Mouse (Mus musculus): ENCODE measurements around the gene Hils1. TPM values are rescaled to one million over a fixed set of nuclear protein-coding genes. Genes with fewer than 3 reads are reported as not detected.
"Not testable (repeated sequence)": the region's sequence is repeated elsewhere in the genome, so short reads cannot be mapped to it uniquely, and the experiment has no call there.

Hils1 gene
- polyA plus RNA-seq, 1 experiment from 2014 or later = not detected

DNA sequence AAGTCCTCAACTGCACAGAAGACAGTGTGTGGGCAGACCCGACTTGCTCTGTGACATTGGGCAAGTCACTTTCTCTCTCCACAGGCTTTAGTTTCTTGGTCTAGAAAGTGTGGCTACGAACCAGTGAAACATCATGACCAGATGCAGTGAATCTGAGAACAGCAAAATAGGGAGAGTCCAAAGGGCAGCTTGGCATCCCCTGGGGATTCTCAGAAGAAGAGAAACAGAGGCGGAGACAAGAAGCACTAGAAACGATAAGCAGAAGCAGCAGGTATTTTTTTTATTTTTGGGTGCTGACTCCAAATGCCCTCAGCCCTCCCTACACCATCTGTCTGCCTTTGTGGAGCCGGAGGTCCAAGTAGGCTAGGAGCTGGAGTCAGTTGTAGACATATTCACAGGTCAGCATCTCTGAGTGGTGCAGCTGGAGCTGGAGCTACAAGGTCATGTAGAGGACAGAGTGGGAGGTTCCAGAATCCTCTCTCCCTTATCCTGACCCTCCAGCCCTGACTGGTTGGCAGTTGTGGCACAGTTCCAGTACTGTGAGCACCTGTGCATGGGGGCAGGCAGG lies 4.8 kb upstream of the Hils1 start:
- H3K4me2 ChIP-seq (ENCODE audit: low read depth, low read length) = no peak overlapping the region
- H3K27ac ChIP-seq (ENCODE audit: low read length) = no peak overlapping the region
- H3K4me1 ChIP-seq (ENCODE audit: control insufficient read depth, low read depth, low read length) = no peaks in the 10 kb centered on the region
- H3K9ac ChIP-seq (ENCODE audit: low read depth, low read length) = no peak overlapping the region
- H3K4me3 ChIP-seq (ENCODE audit: low read depth, low read length) = no peak overlapping the region
- no peaks in the 10 kb centered on the region; the same call in 1 of the 2 replicates for H3K27me3 ChIP-seq (ENCODE audit: control insufficient read depth, insufficient read depth, low read depth, low read length)
- WGBS (ENCODE audit: insufficient replicate concordance) = 53% methylated on average over 5 of the region's 5 CpGs
- no peaks in the 10 kb centered on the region for H3K9me3 ChIP-seq (replicated peaks; ENCODE audit: control insufficient read depth, low read length)
- ATAC-seq (ENCODE audit: low read depth) = no peak
- no peaks in the 10 kb centered on the region for H3K36me3 ChIP-seq (ENCODE audit: control insufficient read depth, insufficient read depth)

DNA sequence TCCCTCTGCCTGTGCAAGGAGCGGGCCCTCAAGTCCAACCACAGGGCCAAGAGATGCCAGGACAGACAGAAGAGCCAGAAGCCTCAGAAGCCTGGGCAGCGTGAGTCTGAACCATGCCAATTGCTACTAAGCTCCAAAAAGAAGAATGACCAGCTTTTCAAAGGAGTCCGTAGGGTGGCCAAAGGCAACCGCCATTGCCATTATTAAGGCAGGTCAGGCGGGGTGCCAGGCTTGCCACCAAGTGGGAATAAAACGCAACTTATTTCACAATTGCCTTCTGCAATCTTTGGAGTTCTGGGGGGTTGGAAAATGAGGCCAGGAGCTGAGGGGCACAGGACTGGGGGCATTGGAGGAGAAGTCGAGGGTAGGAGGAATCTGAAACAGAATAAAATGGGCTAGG lies 794 bp downstream of the Hils1 start:
- WGBS (ENCODE audit: insufficient replicate concordance) = 63% methylated on average over 7 of the region's 7 CpGs
- Histone ChIP-seq H3K4me1 (ENCODE audit: control insufficient read depth, low read depth, low read length) (no peaks in the 10 kb centered on the region), H3K36me3 (ENCODE audit: control insufficient read depth, insufficient read depth) (no peaks in the 10 kb centered on the region), H3K4me2 (ENCODE audit: low read depth, low read length) (no peak overlapping the region), H3K9me3 (replicated peaks; ENCODE audit: control insufficient read depth, low read length) (no peaks in the 10 kb centered on the region), H3K4me3 (ENCODE audit: low read depth, low read length) (no peak overlapping the region), H3K27ac (ENCODE audit: low read length) (no peak overlapping the region), H3K9ac (ENCODE audit: low read depth, low read length) (no peak overlapping the region), H3K27me3 (ENCODE audit: control insufficient read depth, insufficient read depth, low read depth, low read length) (no peaks in the 10 kb centered on the region; the same call in 1 of the 2 replicates)
- ATAC-seq (ENCODE audit: low read depth) = no peak

DNA sequence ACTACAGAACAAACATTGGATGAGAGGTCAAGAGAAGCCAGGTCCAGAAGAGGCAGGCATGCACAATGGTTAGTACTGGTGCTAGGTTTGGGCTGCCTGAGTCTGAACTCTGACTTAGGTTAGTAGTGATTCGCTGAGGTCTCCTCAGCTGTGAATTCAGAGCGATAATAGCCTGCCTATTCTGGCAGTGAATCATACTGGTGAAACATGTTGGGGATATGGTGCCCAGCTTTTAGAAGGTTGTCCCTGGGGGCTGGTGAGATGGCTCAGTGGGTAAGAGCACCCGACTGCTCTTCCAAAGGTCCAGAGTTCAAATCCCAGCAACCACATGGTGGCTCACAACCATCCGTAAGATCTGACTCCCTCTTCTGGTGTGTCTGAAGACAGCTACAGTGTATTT lies 2.3 kb downstream of the Hils1 start:
- H3K9me3 ChIP-seq (replicated peaks; ENCODE audit: control insufficient read depth, low read length); H3K4me2 ChIP-seq (ENCODE audit: low read depth, low read length); ATAC-seq (ENCODE audit: low read depth); H3K9ac ChIP-seq (ENCODE audit: low read depth, low read length); H3K36me3 ChIP-seq (ENCODE audit: control insufficient read depth, insufficient read depth); H3K27me3 ChIP-seq (ENCODE audit: control insufficient read depth, insufficient read depth, low read depth, low read length); H3K4me1 ChIP-seq (ENCODE audit: control insufficient read depth, low read depth, low read length); H3K4me3 ChIP-seq (ENCODE audit: low read depth, low read length); H3K27ac ChIP-seq (ENCODE audit: low read length): not testable (repeated sequence)
- WGBS (ENCODE audit: insufficient replicate concordance) = 83% methylated on average over 4 of the region's 4 CpGs

DNA sequence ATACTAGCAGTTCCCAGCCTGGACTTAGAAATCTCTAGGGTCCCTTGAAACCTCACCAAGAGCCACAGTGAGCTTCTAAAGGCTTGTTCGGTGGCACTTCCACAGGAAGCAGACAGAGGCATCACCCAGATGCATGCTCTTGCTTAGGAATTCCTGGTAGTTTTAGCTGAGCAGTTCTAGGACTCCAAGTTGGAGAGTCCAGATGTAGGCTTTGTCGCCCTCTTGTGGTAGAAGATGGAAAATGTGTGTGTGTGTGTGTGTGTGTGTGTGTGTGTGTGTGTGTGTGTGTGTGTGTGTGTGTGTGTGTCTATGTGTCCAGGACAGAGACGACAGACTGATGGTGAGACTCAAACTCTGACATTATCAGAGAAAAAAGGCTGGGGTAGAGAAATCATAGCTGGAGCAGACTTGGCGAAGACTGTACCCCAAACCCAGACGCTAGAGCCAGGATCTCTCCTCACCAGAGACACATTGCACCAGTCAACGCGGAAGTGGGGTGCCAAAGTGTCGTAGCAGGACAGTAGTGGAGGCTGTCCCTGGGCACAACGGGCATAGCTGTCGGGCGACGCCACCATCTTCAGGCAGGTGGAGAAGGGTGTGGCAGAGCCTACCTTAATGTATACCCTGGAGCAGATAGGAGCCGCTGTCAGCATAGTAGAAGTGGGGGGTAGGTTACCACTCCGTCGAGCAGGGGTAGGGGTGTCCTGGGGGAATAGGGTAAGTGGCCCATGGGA lies 3.0 kb downstream of the Hils1 start:
- Histone ChIP-seq H3K27me3 (ENCODE audit: control insufficient read depth, insufficient read depth, low read depth, low read length) (no peaks in the 10 kb centered on the region; the same call in 1 of the 2 replicates), H3K4me3 (ENCODE audit: low read depth, low read length) (no peak overlapping the region), H3K4me1 (ENCODE audit: control insufficient read depth, low read depth, low read length) (no peaks in the 10 kb centered on the region), H3K27ac (ENCODE audit: low read length) (no peak overlapping the region), H3K9ac (ENCODE audit: low read depth, low read length) (no peak overlapping the region), H3K4me2 (ENCODE audit: low read depth, low read length) (no peak overlapping the region), H3K36me3 (ENCODE audit: control insufficient read depth, insufficient read depth) (no peaks in the 10 kb centered on the region), H3K9me3 (replicated peaks; ENCODE audit: control insufficient read depth, low read length) (no peaks in the 10 kb centered on the region)
- WGBS (ENCODE audit: insufficient replicate concordance) = 47% methylated on average over 15 of the region's 15 CpGs
- no peak for ATAC-seq (ENCODE audit: low read depth)

DNA sequence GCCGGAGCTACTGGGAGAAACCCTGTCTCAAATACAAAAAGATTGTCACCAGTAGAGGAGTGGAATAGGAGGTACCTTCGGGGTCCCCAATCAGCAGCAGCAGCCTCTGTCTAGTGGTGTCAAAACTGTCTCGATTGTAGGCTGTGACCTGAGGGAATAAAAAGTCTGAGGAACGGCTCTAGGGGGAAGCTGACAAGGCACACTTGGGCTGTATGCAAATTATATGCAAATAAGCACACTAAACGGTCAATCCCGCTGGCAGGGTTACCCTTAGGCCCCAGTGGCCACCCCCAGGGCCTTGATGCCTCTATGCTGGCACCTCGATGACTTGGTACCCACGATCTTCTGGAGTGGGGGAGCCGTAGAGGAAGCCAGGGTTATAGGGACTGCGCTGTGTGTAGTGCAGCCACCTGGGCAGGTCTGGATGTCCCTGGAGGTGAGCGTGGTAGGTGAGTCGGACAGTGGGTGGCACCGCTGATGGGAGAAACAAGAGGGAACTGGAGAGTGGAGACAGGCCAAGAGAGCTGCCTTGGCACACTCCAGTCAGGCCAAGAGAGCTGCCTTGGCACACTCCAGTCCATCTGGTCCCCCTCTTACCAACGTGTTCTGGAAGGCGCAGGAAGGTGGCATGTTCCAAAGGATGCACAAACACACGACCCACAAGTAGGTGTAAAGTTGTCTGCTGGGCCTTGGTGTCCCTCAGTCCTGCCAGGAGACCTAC lies 4.7 kb downstream of the Hils1 start:
- H3K27me3 ChIP-seq (ENCODE audit: control insufficient read depth, insufficient read depth, low read depth, low read length) = no peaks in the 10 kb centered on the region; the same call in 1 of the 2 replicates
- 49% methylated on average over 16 of the region's 16 CpGs for WGBS (ENCODE audit: insufficient replicate concordance)
- H3K4me1 ChIP-seq (ENCODE audit: control insufficient read depth, low read depth, low read length) = no peaks in the 10 kb centered on the region
- H3K4me2 ChIP-seq (ENCODE audit: low read depth, low read length) = no peak overlapping the region
- no peaks in the 10 kb centered on the region for H3K9me3 ChIP-seq (replicated peaks; ENCODE audit: control insufficient read depth, low read length)
- H3K36me3 ChIP-seq (ENCODE audit: control insufficient read depth, insufficient read depth) = no peaks in the 10 kb centered on the region
- H3K9ac ChIP-seq (ENCODE audit: low read depth, low read length) = no peak overlapping the region
- H3K4me3 ChIP-seq (ENCODE audit: low read depth, low read length) = no peak overlapping the region
- H3K27ac ChIP-seq (ENCODE audit: low read length) = no peak overlapping the region
- ATAC-seq (ENCODE audit: low read depth) = no peak

DNA sequence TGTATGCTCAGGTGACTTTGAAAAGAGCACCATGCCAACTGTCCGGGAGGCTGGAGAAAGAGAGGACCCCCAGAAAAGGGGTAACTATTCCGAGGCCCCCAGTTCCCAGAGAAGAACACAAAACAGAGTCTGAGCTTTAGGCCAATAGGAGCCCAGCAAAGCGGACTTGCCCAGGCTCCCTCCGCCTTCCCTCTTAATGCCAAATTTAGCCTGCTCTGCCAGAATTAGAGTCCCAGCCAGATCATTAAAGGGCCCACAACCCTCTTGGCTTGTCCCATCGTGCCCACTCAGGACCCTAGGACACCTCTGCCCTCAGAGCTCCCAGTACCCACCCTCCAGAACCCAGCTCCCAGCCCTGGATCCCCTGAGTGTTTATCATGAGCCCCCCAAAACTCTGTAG lies 5.5 kb downstream of the Hils1 start:
- no peaks in the 10 kb centered on the region; the same call in 1 of the 2 replicates for H3K27me3 ChIP-seq (ENCODE audit: control insufficient read depth, insufficient read depth, low read depth, low read length)
- ATAC-seq (ENCODE audit: low read depth) = no peak

DNA sequence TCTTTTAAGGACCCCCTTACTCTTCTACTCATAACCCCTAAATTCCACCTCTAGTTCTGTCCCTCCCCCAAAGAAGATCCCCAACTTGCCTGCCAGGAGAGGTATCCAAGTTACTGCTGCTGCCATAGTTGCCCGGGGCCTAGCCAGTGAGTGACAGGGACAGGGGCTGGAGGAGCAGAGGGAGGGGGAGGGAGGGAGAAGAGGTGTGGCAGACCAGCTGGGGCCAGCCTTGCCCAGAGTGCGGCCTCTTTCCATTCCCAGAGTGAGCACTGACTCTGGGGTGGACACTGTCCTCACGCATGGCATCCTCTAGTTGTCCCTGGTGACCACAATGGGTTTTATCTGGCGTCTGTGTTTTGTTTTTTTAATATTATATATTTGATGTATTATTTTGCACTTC lies 5.9 kb downstream of the Hils1 start:
- no peak for ATAC-seq (ENCODE audit: low read depth)
- WGBS (ENCODE audit: insufficient replicate concordance) = 57% methylated on average over 4 of the region's 4 CpGs
- no peaks in the 10 kb centered on the region for H3K36me3 ChIP-seq (ENCODE audit: control insufficient read depth, insufficient read depth)
- H3K27ac ChIP-seq (ENCODE audit: low read length) = no peak overlapping the region
- no peaks in the 10 kb centered on the region; the same call in 1 of the 2 replicates for H3K27me3 ChIP-seq (ENCODE audit: control insufficient read depth, insufficient read depth, low read depth, low read length)
- H3K4me1 ChIP-seq (ENCODE audit: control insufficient read depth, low read depth, low read length) = no peaks in the 10 kb centered on the region
- H3K4me2 ChIP-seq (ENCODE audit: low read depth, low read length) = no peak overlapping the region
- no peak overlapping the region for H3K4me3 ChIP-seq (ENCODE audit: low read depth, low read length)
- no peaks in the 10 kb centered on the region for H3K9me3 ChIP-seq (replicated peaks; ENCODE audit: control insufficient read depth, low read length)
- H3K9ac ChIP-seq (ENCODE audit: low read depth, low read length) = no peak overlapping the region

More for the DNA sequence above, 5.5 kb downstream of the Hils1 start:
- Histone ChIP-seq H3K9me3 (replicated peaks; ENCODE audit: control insufficient read depth, low read length) (no peaks in the 10 kb centered on the region), H3K9ac (ENCODE audit: low read depth, low read length) (no peak overlapping the region), H3K27ac (ENCODE audit: low read length) (no peak overlapping the region), H3K4me3 (ENCODE audit: low read depth, low read length) (no peak overlapping the region), H3K36me3 (ENCODE audit: control insufficient read depth, insufficient read depth) (no peaks in the 10 kb centered on the region), H3K4me2 (ENCODE audit: low read depth, low read length) (no peak overlapping the region), H3K4me1 (ENCODE audit: control insufficient read depth, low read depth, low read length) (no peaks in the 10 kb centered on the region)
- WGBS (ENCODE audit: insufficient replicate concordance) = 57% methylated on average over 5 of the region's 5 CpGs

DNA sequence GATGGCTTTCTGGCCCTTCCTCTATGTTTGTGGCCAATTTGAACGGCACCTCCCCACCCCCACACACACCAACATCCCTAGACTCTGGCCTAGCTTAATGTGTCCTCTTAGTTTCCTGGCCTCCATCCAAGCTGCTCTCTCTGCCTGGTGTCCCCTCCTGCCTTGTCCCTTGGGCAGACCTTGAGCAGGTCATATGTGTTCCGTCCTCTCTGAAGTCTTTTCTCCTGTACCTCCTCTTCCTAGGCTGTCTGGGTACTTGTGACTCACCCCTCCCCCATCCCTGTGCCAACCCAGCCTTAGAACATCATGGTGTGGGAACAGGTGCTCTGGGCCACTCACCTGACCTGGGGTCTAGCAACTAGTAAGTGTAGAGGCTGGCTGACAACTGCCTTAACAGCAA lies 7.6 kb downstream of the Hils1 start:
- no peaks in the 10 kb centered on the region for H3K9me3 ChIP-seq (replicated peaks; ENCODE audit: control insufficient read depth, low read length)
- H3K27me3 ChIP-seq (ENCODE audit: control insufficient read depth, insufficient read depth, low read depth, low read length) = no peaks in the 10 kb centered on the region; the same call in 1 of the 2 replicates
- peaks cover 14% of the 10 kb centered on the region for H3K4me1 ChIP-seq (ENCODE audit: control insufficient read depth, low read depth, low read length)
- no peak overlapping the region for H3K4me2 ChIP-seq (ENCODE audit: low read depth, low read length)
- ATAC-seq (ENCODE audit: low read depth) = no peak
- no peak overlapping the region for H3K27ac ChIP-seq (ENCODE audit: low read length)
- WGBS (ENCODE audit: insufficient replicate concordance) = 61% methylated on average over 2 of the region's 2 CpGs
- no peak overlapping the region for H3K4me3 ChIP-seq (ENCODE audit: low read depth, low read length)
- H3K36me3 ChIP-seq (ENCODE audit: control insufficient read depth, insufficient read depth) = no peaks in the 10 kb centered on the region
- no peak overlapping the region for H3K9ac ChIP-seq (ENCODE audit: low read depth, low read length)

DNA sequence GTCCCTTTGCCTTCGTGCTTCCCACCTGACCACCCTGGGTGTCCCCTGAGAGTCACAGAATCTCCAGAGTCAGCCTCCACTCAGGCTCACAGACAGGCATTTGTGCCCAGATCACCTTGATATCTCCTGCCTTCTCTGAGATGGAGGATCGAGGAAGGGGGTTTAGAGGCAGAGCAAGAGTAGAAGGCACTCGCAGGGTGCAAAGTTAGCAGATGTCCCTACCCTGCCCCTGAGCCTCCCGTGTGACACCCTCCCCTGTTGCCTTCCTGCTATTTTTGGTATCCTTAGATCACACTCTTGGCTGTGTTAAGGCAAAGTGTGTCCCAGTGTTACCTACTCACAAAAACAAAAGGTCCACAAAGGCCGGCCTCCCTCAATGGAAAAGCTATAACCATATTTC lies 8.8 kb downstream of the Hils1 start, which contains the start of gene Sgca:
Sgca (minus strand) TSS at position 129 of the 400 bp plus-strand sequence.
- no peak within 1 kb of the TSS for H3K9ac ChIP-seq (ENCODE audit: low read depth, low read length)
- peaks cover 14% of the 10 kb centered on the region for H3K4me1 ChIP-seq (ENCODE audit: control insufficient read depth, low read depth, low read length)
- no peak within 1 kb of the TSS for H3K4me2 ChIP-seq (ENCODE audit: low read depth, low read length)
- H3K27me3 ChIP-seq (ENCODE audit: control insufficient read depth, insufficient read depth, low read depth, low read length) = no peaks in the 10 kb centered on the region; the same call in 1 of the 2 replicates
- H3K27ac ChIP-seq (ENCODE audit: low read length) = no peak within 1 kb of the TSS
- 58% methylated on average over 5 of the region's 5 CpGs for WGBS (ENCODE audit: insufficient replicate concordance)
- ATAC-seq (ENCODE audit: low read depth) = no peak
- H3K4me3 ChIP-seq (ENCODE audit: low read depth, low read length) = no peak within 1 kb of the TSS
- H3K36me3 ChIP-seq (ENCODE audit: control insufficient read depth, insufficient read depth) = no peaks in the 10 kb centered on the region
- no peaks in the 10 kb centered on the region for H3K9me3 ChIP-seq (replicated peaks; ENCODE audit: control insufficient read depth, low read length)
